Mouse (Mus musculus) heart, postnatal 0 days (tissue): ENCODE data around the gene Angptl6. TPM values are rescaled to one million over a fixed set of nuclear protein-coding genes. Genes with fewer than 3 reads are reported as not detected.

Experiments
- ATAC-seq: fragments of 200-750 bp; cut with Nextera tagmentation; 2 replicates; pipeline ENCODE4 v1.8.0; 2017; ENCODE audit warnings: low read depth, moderate number of reproducible peaks, moderate library complexity; ENCODE audit not compliant: insufficient read depth
- DNase-seq: peaks from one replicate; pipeline ENCODE4 v3.0.0-alpha.2; 2016; ENCODE audit warnings: low spot score
- H3K27ac ChIP-seq: fragments of 300-500 bp; sonication (generic); 2 replicates; pipeline ENCODE4 v1.5.1; 2014; ENCODE audit warnings: low read depth, mild to moderate bottlenecking
- H3K27me3 ChIP-seq: fragments of 300-500 bp; sonication (generic); 2 replicates; pipeline ENCODE4 v1.6.1; 2014; ENCODE audit warnings: low read length, mixed read lengths; ENCODE audit not compliant: control insufficient read depth, insufficient read depth
- H3K36me3 ChIP-seq: fragments of 300-500 bp; sonication (generic); replicated peaks from 2 replicates; pipeline ENCODE4 v1.6.1; 2014; ENCODE audit warnings: low read length, mixed read lengths; ENCODE audit not compliant: control insufficient read depth, insufficient read depth
- H3K4me1 ChIP-seq: fragments of 300-500 bp; sonication (generic); 2 replicates; pipeline ENCODE4 v1.6.1; 2014; ENCODE audit warnings: antibody characterized with exemption; ENCODE audit not compliant: control insufficient read depth, insufficient read depth
- H3K4me2 ChIP-seq: fragments of 300-500 bp; sonication (generic); 2 replicates; pipeline ENCODE4 v1.6.1; 2014; ENCODE audit warnings: low read depth, mild to moderate bottlenecking, low read length, moderate library complexity
- H3K4me3 ChIP-seq: fragments of 300-500 bp; sonication (generic); 2 replicates; pipeline ENCODE4 v1.5.1; 2014; ENCODE audit warnings: low read depth, low read length
- H3K9ac ChIP-seq: fragments of 300-500 bp; sonication (generic); replicated peaks from 2 replicates; pipeline ENCODE4 v1.6.1; 2014; ENCODE audit warnings: low read depth, low read length, mixed read lengths
- H3K9me3 ChIP-seq: fragments of 300-500 bp; sonication (generic); replicated peaks from 2 replicates; pipeline ENCODE4 v1.6.1; 2016; ENCODE audit warnings: low read length; ENCODE audit not compliant: control insufficient read depth
- CTCF ChIP-seq: IDR thresholded peaks from 2 replicates; pipeline ENCODE4 v1.5.1; 2016; ENCODE audit warnings: antibody characterized with exemption, control low read depth, low read depth
- EP300 ChIP-seq: IDR thresholded peaks from 2 replicates; pipeline ENCODE4 v1.6.1; 2016; ENCODE audit warnings: antibody characterized with exemption, low read depth
- WGBS: fragments of 180-500 bp; shearing (Covaris S2); extraction: QIAGEN DNeasy Blood & Tissue Kit; methylation state at CpG from one replicate; pipeline ENCODE4 v1.1.7; 2014; 5-methylcytosine and 5-hydroxymethylcytosine counted together
- microRNA-seq: library from miRNA; unstranded; fragments of <30 nt; microRNA quantifications from one replicate; pipeline ENCODE4, GENCODE M21; 2016
- polyA plus RNA-seq: library from polyadenylated mRNA; unstranded; fragments of >200 nt; fragmentation: Nextera tagmentation; extraction: Ambion mirVana; gene quantifications from 2 replicates; pipeline ENCODE4 v1.2.1, GENCODE M21; 2015
- total RNA-seq: library from RNA; depleted of rRNA; stranded (reverse); fragments of >200 nt; gene quantifications from 2 replicates; pipeline ENCODE4 v1.2.3, GENCODE M21; 2014; ENCODE audit warnings: low replicate concordance; rRNA removed

Gene Angptl6
- total and polyA plus RNA-seq, 2 experiments from 2014 or later = 2.0 TPM; not detected in 1

- DNase-seq (peak; percentile 95), ATAC-seq (peak; percentile 95)
- peak; percentile 96 for TF ChIP-seq CTCF
- TF ChIP-seq EP300 = no peak
- H3K4me2 ChIP-seq = no peak overlapping the region
- H3K4me1 ChIP-seq = no peaks in the 10 kb centered on the region
- H3K9ac ChIP-seq = no peak overlapping the region
- peaks cover 10% of the 10 kb centered on the region for H3K27me3 ChIP-seq
- H3K27ac ChIP-seq = no peak overlapping the region
- 15% methylated on average over 19 of the region's 19 CpGs for WGBS
- H3K9me3 ChIP-seq = no peaks in the 10 kb centered on the region
- H3K36me3 ChIP-seq = no peaks in the 10 kb centered on the region
- H3K4me3 ChIP-seq = no peak overlapping the region
Measured at GRCm38 (mm10) chr9:20830901-20831643, 48.5 kb downstream of the Angptl6 start.

- H3K9me3 ChIP-seq = no peaks in the 10 kb centered on the region
- no peak overlapping the region for H3K4me2 ChIP-seq
- ATAC-seq (no peak), DNase-seq (no peak)
- no peak overlapping the region for H3K4me3 ChIP-seq
- H3K9ac ChIP-seq = no peak overlapping the region
- TF ChIP-seq EP300 = no peak
- TF ChIP-seq CTCF = no peak
- H3K4me1 ChIP-seq = no peaks in the 10 kb centered on the region
- H3K27me3 ChIP-seq = peaks cover 10% of the 10 kb centered on the region
- H3K27ac ChIP-seq = no peak overlapping the region
- no peaks in the 10 kb centered on the region for H3K36me3 ChIP-seq
- WGBS = 100% methylated on average over 1 of the region's 1 CpGs
Measured at GRCm38 (mm10) chr9:20828127-20828526, 51.4 kb downstream of the Angptl6 start.

DNA sequence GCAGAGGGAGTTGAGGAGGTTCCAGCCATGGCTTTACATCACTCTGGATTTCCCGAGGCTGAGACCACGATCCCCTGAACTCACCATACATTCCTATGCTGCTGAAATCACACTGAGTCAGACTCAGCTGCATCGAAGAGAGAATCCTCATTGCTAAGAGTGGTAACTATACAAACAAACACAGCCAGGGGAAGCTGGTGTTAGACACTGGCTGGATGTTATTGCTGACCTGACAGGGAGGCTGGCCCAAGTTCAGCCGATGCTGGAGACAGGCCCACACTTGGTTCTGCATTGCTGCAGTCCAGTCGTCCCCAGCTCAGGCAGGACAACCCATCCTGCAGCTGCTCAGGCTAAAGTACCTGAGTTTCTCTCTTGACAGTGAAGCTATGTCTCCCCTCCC is 53.7 kb downstream of the Angptl6 start:
- H3K9me3 ChIP-seq = no peaks in the 10 kb centered on the region
- H3K4me2 ChIP-seq = no peak overlapping the region
- no peaks in the 10 kb centered on the region for H3K36me3 ChIP-seq
- H3K27me3 ChIP-seq = peaks cover 10% of the 10 kb centered on the region
- no peak for ATAC-seq
- no peak overlapping the region for H3K27ac ChIP-seq
- no peak overlapping the region for H3K4me3 ChIP-seq
- H3K4me1 ChIP-seq = no peaks in the 10 kb centered on the region
- 43% methylated on average over 5 of the region's 5 CpGs for WGBS
- DNase-seq = no peak
- no peak overlapping the region for H3K9ac ChIP-seq
- TF ChIP-seq EP300 (no peak), CTCF (no peak)

Small RNAs within 50 kb of the gene (microRNA-seq; reads per million reads assigned to microRNA genes)
- gene Mir7081 = not detected

Other genes with a start within 250 kb of the Angptl6 start
- 223 and 238 TPM in 2 replicates for gene Ubl5, start 236.8 kb downstream of the Angptl6 start, total RNA-seq
- 389 and 407 TPM in 2 replicates for gene Ubl5, start 236.8 kb downstream of the Angptl6 start, polyA plus RNA-seq
- 15.6 and 20.8 TPM in 2 replicates for gene Fbxl12, start 235.0 kb downstream of the Angptl6 start, total RNA-seq
- 12.7 and 13.0 TPM in 2 replicates for gene Fbxl12, start 235.0 kb downstream of the Angptl6 start, polyA plus RNA-seq
- 26.9 and 30.7 TPM in 2 replicates for gene Pin1, start 227.6 kb downstream of the Angptl6 start, total RNA-seq
- 40.2 and 40.7 TPM in 2 replicates for gene Pin1, start 227.6 kb downstream of the Angptl6 start, polyA plus RNA-seq
- 3.1 TPM in 1 of 2 replicates, not detected in the other for gene Olfm2, start 133.4 kb downstream of the Angptl6 start, total RNA-seq
- 0.20 and 0.34 TPM in 2 replicates for gene Olfm2, start 133.4 kb downstream of the Angptl6 start, polyA plus RNA-seq
- 4.6 and 8.8 TPM in 2 replicates for gene Col5a3, start 64.7 kb downstream of the Angptl6 start, total RNA-seq
- 1.4 and 1.6 TPM in 2 replicates for gene Col5a3, start 64.7 kb downstream of the Angptl6 start, polyA plus RNA-seq
- not detected in 2 replicates for gene Rdh8, start 61.2 kb downstream of the Angptl6 start, total RNA-seq
- not detected in 2 replicates for gene Rdh8, start 61.2 kb downstream of the Angptl6 start, polyA plus RNA-seq
- 4.0 and 6.8 TPM in 2 replicates for gene A230050P20Rik, start 11.1 kb downstream of the Angptl6 start, total RNA-seq
- 4.9 and 5.3 TPM in 2 replicates for gene A230050P20Rik, start 11.1 kb downstream of the Angptl6 start, polyA plus RNA-seq
- gene Ppan, start 8.4 kb upstream of the Angptl6 start, total RNA-seq = 17.4 and 21.2 TPM in 2 replicates
- gene Ppan, start 8.4 kb upstream of the Angptl6 start, polyA plus RNA-seq = 15.2 and 16.9 TPM in 2 replicates
- gene Eif3g, start 18.9 kb upstream of the Angptl6 start, total RNA-seq = 74.5 and 86.8 TPM in 2 replicates
- gene Eif3g, start 18.9 kb upstream of the Angptl6 start, polyA plus RNA-seq = 161 and 172 TPM in 2 replicates
- gene Dnmt1, start 80.2 kb upstream of the Angptl6 start, total RNA-seq = 27.4 and 56.9 TPM in 2 replicates
- gene Dnmt1, start 80.2 kb upstream of the Angptl6 start, polyA plus RNA-seq = 15.4 and 16.1 TPM in 2 replicates
- gene S1pr2, start 97.1 kb upstream of the Angptl6 start, total RNA-seq = 6.9 and 7.4 TPM in 2 replicates
- 8.5 and 8.6 TPM in 2 replicates for gene S1pr2, start 97.1 kb upstream of the Angptl6 start, polyA plus RNA-seq
- 239 and 285 TPM in 2 replicates for gene Mrpl4, start 123.0 kb upstream of the Angptl6 start, total RNA-seq
- gene Mrpl4, start 123.0 kb upstream of the Angptl6 start, polyA plus RNA-seq = 193 and 195 TPM in 2 replicates
- gene Icam1, start 136.3 kb upstream of the Angptl6 start, total RNA-seq = 16.2 and 19.1 TPM in 2 replicates
- 9.0 and 10.6 TPM in 2 replicates for gene Icam1, start 136.3 kb upstream of the Angptl6 start, polyA plus RNA-seq
- 2.4 TPM in 1 of 2 replicates, not detected in the other for gene Icam4, start 149.6 kb upstream of the Angptl6 start, total RNA-seq
- 1.3 and 1.6 TPM in 2 replicates for gene Icam4, start 149.6 kb upstream of the Angptl6 start, polyA plus RNA-seq
- gene Icam5, start 152.3 kb upstream of the Angptl6 start, total RNA-seq = not detected in 2 replicates
- gene Icam5, start 152.3 kb upstream of the Angptl6 start, polyA plus RNA-seq = 0.04 TPM in 1 of 2 replicates, not detected in the other
- gene Zglp1, start 187.4 kb upstream of the Angptl6 start, total RNA-seq = not detected in 2 replicates
- gene Zglp1, start 187.4 kb upstream of the Angptl6 start, polyA plus RNA-seq = 0.30 TPM in 1 of 2 replicates, not detected in the other
- gene Gm49373, start 193.4 kb upstream of the Angptl6 start, total RNA-seq = 0.23 TPM in 1 of 2 replicates, not detected in the other
- 0.12 and 0.18 TPM in 2 replicates for gene Gm49373, start 193.4 kb upstream of the Angptl6 start, polyA plus RNA-seq
- 63.8 and 79.5 TPM in 2 replicates for gene Fdx1l, start 193.9 kb upstream of the Angptl6 start, total RNA-seq
- 51.1 and 51.6 TPM in 2 replicates for gene Fdx1l, start 193.9 kb upstream of the Angptl6 start, polyA plus RNA-seq
- 0.66 and 1.6 TPM in 2 replicates for gene Gm38431, start 212.3 kb upstream of the Angptl6 start, total RNA-seq
- 0.34 TPM in 2 replicates for gene Gm38431, start 212.3 kb upstream of the Angptl6 start, polyA plus RNA-seq
- gene Raver1, start 212.3 kb upstream of the Angptl6 start, total RNA-seq = 40.8 and 48.3 TPM in 2 replicates
- 15.5 and 15.9 TPM in 2 replicates for gene Raver1, start 212.3 kb upstream of the Angptl6 start, polyA plus RNA-seq